Mouse (Mus musculus) c-Kit-negative CD71-positive TER-119-positive erythroid progenitor cells, embryonic 14.5 days (primary cell): Measurements from ENCODE around the gene Tmem214.

Source experiments
- DNase-seq: peaks from one replicate; pipeline ENCODE4 v3.0.0-alpha.2; 2013; ENCODE audit warnings: low read depth, low spot score

The Tmem214 gene

GRCm38 (mm10) chr5:30915456-30915855 is 47.6 kb downstream of the Tmem214 start:
- DNase-seq, result no peak

- DNase-seq, result peak; percentile 54
Observed at GRCm38 (mm10) chr5:30915974-30916433, 48.2 kb downstream of the Tmem214 start.

- no peak for DNase-seq
Observed at GRCm38 (mm10) chr5:30916841-30917240, 49.0 kb downstream of the Tmem214 start.

- DNase-seq, result no peak
Observed at GRCm38 (mm10) chr5:30917348-30917747, 49.5 kb downstream of the Tmem214 start.

GRCm38 (mm10) chr5:30917891-30918670 is 50.3 kb downstream of the Tmem214 start:
- no peak for DNase-seq

- no peak for DNase-seq
Observed at GRCm38 (mm10) chr5:30918691-30919090, 50.9 kb downstream of the Tmem214 start.

GRCm38 (mm10) chr5:30919831-30920614 is 52.2 kb downstream of the Tmem214 start:
- DNase-seq, result no peak

GRCm38 (mm10) chr5:30920621-30921020 is 52.8 kb downstream of the Tmem214 start:
- DNase-seq, result no peak

- peak; percentile 89 for DNase-seq
Observed at GRCm38 (mm10) chr5:30921256-30922033, 53.6 kb downstream of the Tmem214 start, which contains the start of gene Khk. TSS of gene Khk (plus strand) at chr5:30921431.

GRCm38 (mm10) chr5:30922581-30923041 is 54.8 kb downstream of the Tmem214 start:
- DNase-seq, result no peak

- no peak for DNase-seq
Observed at GRCm38 (mm10) chr5:30923119-30923518, 55.3 kb downstream of the Tmem214 start.

GRCm38 (mm10) chr5:30924614-30925013 is 56.8 kb downstream of the Tmem214 start:
- DNase-seq, result no peak

GRCm38 (mm10) chr5:30925217-30925616 is 57.4 kb downstream of the Tmem214 start:
- no peak for DNase-seq

GRCm38 (mm10) chr5:30926073-30926472 is 58.3 kb downstream of the Tmem214 start:
- DNase-seq, result no peak

- DNase-seq, result no peak
Observed at GRCm38 (mm10) chr5:30927945-30928529, 60.2 kb downstream of the Tmem214 start.
